Mouse (Mus musculus) duodenum, adult 2 months (tissue): Measurements from ENCODE around the gene Gm21822. TPM values are rescaled to one million over a fixed set of nuclear protein-coding genes. Genes with fewer than 3 reads are reported as not detected.

ENCODE experiments used
- polyA plus RNA-seq: library from polyadenylated mRNA; depleted of rRNA; stranded (reverse); fragments of >200 nt; gene quantifications from 2 replicates; pipeline ENCODE4 v1.2.3, GENCODE M21; 2012; ENCODE audit warnings: low replicate concordance; rRNA removed

The Gm21822 gene
- not detected in 2 replicates for polyA plus RNA-seq

GRCm38 (mm10) chrY:18654182-18654581 lies at the start of gene Gm21822:
Gene Gm21822 (plus strand): TSS chrY:18654482.

